9 mouse cellular contexts compared by ENCODE assay signal in the genomic region with DNA sequence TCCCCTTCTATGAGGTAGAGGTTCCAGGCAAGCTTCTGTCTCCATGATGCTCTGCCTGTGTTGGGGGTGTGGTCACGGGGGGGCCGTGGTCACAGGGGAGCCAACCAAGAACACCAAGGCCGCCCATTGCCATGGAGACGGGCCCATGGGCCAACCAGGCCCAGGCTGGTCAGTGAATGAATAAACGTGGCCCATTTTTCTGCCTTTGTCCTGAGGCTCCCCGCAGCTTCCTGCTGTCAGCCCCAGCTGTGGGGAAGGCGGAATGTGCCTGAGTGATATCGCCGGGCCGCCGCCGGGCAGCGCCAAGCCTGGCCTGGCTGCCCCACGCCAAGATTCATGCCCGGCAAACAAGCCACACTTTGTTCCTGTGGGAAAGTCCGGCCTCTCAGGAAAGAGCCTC. TPM values are rescaled to one million over a fixed set of nuclear protein-coding genes. Genes with fewer than 3 reads are reported as not detected.
A peak's percentile ranks its signal among the peaks of the same experiment; 100 is the strongest.
DNase-seq lines count a peak whose midpoint lies in the region; ATAC-seq lines count a peak whose summit lies in the region.
"Had no signal": no experiment of that assay in that cellular context is flagged by ENCODE, and none has a peak within 500 bp of the region (broad histone marks: within the 10 kb centered on the region; RNA-seq: fewer than 3 reads in every experiment).

No protein-coding gene starts in this region.

- no peaks in the 10 kb centered on the region for H3K36me3 ChIP-seq in intestine, embryonic 15.5 days

- peak; percentile 40 for DNase-seq in embryo, embryonic 10.5 days (ENCODE audit: low spot score)
- peak; percentile 31 to 69 for DNase-seq in frontal cortex, postnatal 36 days (ENCODE audit: low spot score in 2 of 2)
- DNase-seq in left cerebral cortex, postnatal 10 days (ENCODE audit: extremely low spot score in 1 of 2, low spot score in 2 of 2), result peak; percentile 63 to 73
- DNase-seq in retina, postnatal 7 days (ENCODE audit: low read depth, low spot score), result peak; percentile 34
- DNase-seq in thymus, postnatal 0 days (ENCODE audit: low spot score), result no peak

- WGBS in intestine, embryonic 15.5 days, result 70% methylated on average over 16 of the region's 16 CpGs

- ATAC-seq in monocyte, adult 5-6 weeks (replicated peaks; ENCODE audit: insufficient number of reproducible peaks, low FRiP score, low TSS enrichment, poor library complexity, severe bottlenecking), result no peak
- ATAC-seq in intestine, embryonic 15.5 days, result no peak

- intact Hi-C loops in left cerebral cortex, postnatal 10 days (cut with DNase I), result loop anchor here (5.0 kb wide), 2 partner anchors 103 to 603 kb away; no protein-coding TSS in a partner anchor

- H3K27ac ChIP-seq in intestine, embryonic 15.5 days, result no peak overlapping the region

- no peaks in the 10 kb centered on the region for H3K4me1 ChIP-seq in intestine, embryonic 15.5 days (replicated peaks)

- H3K27me3 ChIP-seq in intestine, embryonic 15.5 days (replicated peaks), result no peaks in the 10 kb centered on the region; the same call in 1 of the 2 replicates

- H3K4me2 ChIP-seq in intestine, embryonic 15.5 days (replicated peaks), result no peak overlapping the region

- H3K4me3 ChIP-seq in intestine, embryonic 15.5 days (replicated peaks), result no peak overlapping the region

- H3K9me3 ChIP-seq in intestine, embryonic 15.5 days, result no peaks in the 10 kb centered on the region

- no peak overlapping the region for H3K9ac ChIP-seq in intestine, embryonic 15.5 days

RNA-seq across cellular contexts. Expression of a gene that starts 36.8 kb away (rescaled TPM):
- total RNA-seq in left cerebral cortex, postnatal 10 days (2021), result 100 to 1,000 TPM; 150 to 163 TPM
- total RNA-seq in monocyte, adult 5-6 weeks (2017), result not detected in 3 replicates
- 0.04 and 0.09 TPM in 2 replicates for polyA plus RNA-seq in thymus, postnatal 0 days (2015; fragmentation: Nextera tagmentation; extraction: Ambion mirVana)
- polyA plus RNA-seq in intestine, embryonic 15.5 days (2015; fragmentation: Nextera tagmentation; extraction: Ambion mirVana), result 0.24 and 0.29 TPM in 2 replicates
- total RNA-seq: liver, adult 2 months had no signal
- polyA plus RNA-seq: gonadal fat pad, adult 2 months; liver, adult 2 months had no signal

RNA-seq across cellular contexts. Expression of a gene that starts 51.8 kb away (rescaled TPM):
- 100 to 1,000 TPM; 441 to 448 TPM for total RNA-seq in left cerebral cortex, postnatal 10 days (2021)
- total RNA-seq in monocyte, adult 5-6 weeks (2017), result not detected in 3 replicates
- polyA plus RNA-seq in thymus, postnatal 0 days (2015; fragmentation: Nextera tagmentation; extraction: Ambion mirVana), result 0.10 and 0.21 TPM in 2 replicates
- polyA plus RNA-seq in intestine, embryonic 15.5 days (2015; fragmentation: Nextera tagmentation; extraction: Ambion mirVana), result 1.00 and 1.1 TPM in 2 replicates

Comparison
In these comparisons a context has a peak if more than half of its experiments do, and no peak if none do; other contexts are left out.
1. RNA of a gene that starts 36.8 kb away (total RNA-seq): 150 to 163 TPM in left cerebral cortex, postnatal 10 days; not detected in monocyte, adult 5-6 weeks; every median in the first group is over 100 times any median in the second.
2. RNA of a gene that starts 51.8 kb away (total RNA-seq): 441 to 448 TPM in left cerebral cortex, postnatal 10 days; not detected in monocyte, adult 5-6 weeks; every median in the first group is over 100 times any median in the second.